Mouse (Mus musculus): Measurements from ENCODE around the gene Prkar1b.

DNA sequence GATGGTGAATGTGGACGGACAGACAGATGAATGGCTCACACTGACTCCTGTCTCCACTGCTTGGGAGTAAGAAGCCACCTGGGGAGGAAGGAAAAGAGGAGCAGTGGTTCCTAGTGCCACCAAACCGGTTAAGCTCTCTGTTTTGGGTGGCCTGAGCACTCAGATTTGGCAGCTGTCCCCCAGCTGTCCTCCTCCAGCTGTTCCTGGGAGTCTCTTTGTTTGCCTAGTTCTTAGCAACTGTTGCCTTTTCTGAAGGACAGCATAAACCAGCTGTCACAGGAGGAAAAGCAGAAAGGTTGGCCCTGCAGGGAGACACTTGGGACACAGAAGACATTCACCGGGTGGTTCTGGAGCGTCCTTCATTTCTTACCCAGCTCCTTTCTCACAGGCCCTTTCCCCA, 56.3 kb downstream of the Prkar1b start:
- TF ChIP-seq CTCF (IDR thresholded peaks at IDR 0.05; ENCODE audit: low read depth) (no peak), EP300 (optimal IDR thresholded peaks at IDR 0.05) (no peak)

Data from stomach, postnatal 0 days (tissue).